Comparison of ENCODE assay signal across 19 mouse cellular contexts in the genomic region with DNA sequence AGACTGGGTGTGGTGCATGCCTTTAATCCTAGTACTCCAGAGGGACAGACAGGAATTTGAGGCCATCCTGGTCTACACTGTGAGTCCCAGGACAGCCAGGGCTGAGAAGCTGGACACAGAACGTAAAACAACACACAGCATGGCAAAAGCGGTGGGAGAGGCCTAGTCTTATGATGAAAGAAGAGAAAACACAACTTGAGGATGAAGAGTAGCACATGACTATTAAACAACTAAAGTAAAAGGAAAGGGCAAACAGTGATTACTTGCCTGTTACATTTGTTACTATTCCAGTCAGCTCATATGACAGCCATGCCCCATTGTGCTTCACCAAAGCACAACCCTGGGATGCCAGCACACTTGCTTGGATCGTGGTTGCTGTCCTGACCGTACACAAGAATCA. TPM values are rescaled to one million over a fixed set of nuclear protein-coding genes. Genes with fewer than 3 reads are reported as not detected.
"Had no signal": no experiment of that assay in that cellular context is flagged by ENCODE, and none has a peak within 500 bp of the region (broad histone marks: within the 10 kb centered on the region; RNA-seq: fewer than 3 reads in every experiment).

No protein-coding gene starts in this region.

- H3K9ac ChIP-seq: intestine, embryonic 15.5 days; limb, embryonic 12.5 days; limb, embryonic 15.5 days; liver, embryonic 12.5 days; liver, embryonic 15.5 days; midbrain, embryonic 13.5 days; neural tube, embryonic 13.5 days; stomach, embryonic 15.5 days had no signal

- H3K4me1 ChIP-seq: intestine, embryonic 15.5 days; limb, embryonic 15.5 days; megakaryocyte, embryonic 14.5 days; midbrain, embryonic 13.5 days; stomach, embryonic 15.5 days had no signal

- DNase-seq: left cerebral cortex, postnatal 4 days; retina, postnatal 1 day; right cerebral cortex, postnatal 25 days; spleen, adult 18-20 months; thymus, postnatal 25 days had no signal

- H3K27me3 ChIP-seq: intestine, embryonic 15.5 days; limb, embryonic 12.5 days; limb, embryonic 15.5 days; liver, embryonic 15.5 days; midbrain, embryonic 13.5 days; neural tube, embryonic 13.5 days; stomach, embryonic 15.5 days had no signal

- H3K27ac ChIP-seq: intestine, embryonic 15.5 days; limb, embryonic 12.5 days; limb, embryonic 15.5 days; liver, embryonic 12.5 days; liver, embryonic 15.5 days; midbrain, embryonic 10.5 days; midbrain, embryonic 13.5 days; neural tube, embryonic 13.5 days; stomach, embryonic 15.5 days had no signal

- H3K9me3 ChIP-seq: intestine, embryonic 15.5 days; limb, embryonic 12.5 days; limb, embryonic 15.5 days; liver, embryonic 12.5 days; liver, embryonic 15.5 days; megakaryocyte, embryonic 14.5 days; midbrain, embryonic 10.5 days; midbrain, embryonic 13.5 days; neural tube, embryonic 13.5 days; stomach, embryonic 15.5 days had no signal

- ATAC-seq: intestine, embryonic 15.5 days; liver, embryonic 12.5 days; midbrain, embryonic 13.5 days; midbrain, embryonic 16.5 days had no signal

- H3K4me2 ChIP-seq: intestine, embryonic 15.5 days; limb, embryonic 12.5 days; limb, embryonic 15.5 days; liver, embryonic 12.5 days; liver, embryonic 15.5 days; midbrain, embryonic 13.5 days; neural tube, embryonic 13.5 days; stomach, embryonic 15.5 days had no signal

- H3K36me3 ChIP-seq: intestine, embryonic 15.5 days; limb, embryonic 12.5 days; limb, embryonic 15.5 days; liver, embryonic 12.5 days; liver, embryonic 15.5 days; midbrain, embryonic 10.5 days; midbrain, embryonic 13.5 days; neural tube, embryonic 13.5 days; stomach, embryonic 15.5 days had no signal

- H3K4me3 ChIP-seq: intestine, embryonic 15.5 days; limb, embryonic 12.5 days; limb, embryonic 15.5 days; liver, embryonic 12.5 days; liver, embryonic 15.5 days; megakaryocyte, embryonic 14.5 days; midbrain, embryonic 10.5 days; midbrain, embryonic 13.5 days; myocyte; neural tube, embryonic 13.5 days; stomach, embryonic 15.5 days had no signal

RNA-seq across cellular contexts. Expression of a gene that starts 43.9 kb away (rescaled TPM):
- total RNA-seq: monocyte, adult 5-6 weeks; neutrophil, adult 5-6 weeks had no signal
